Mouse (Mus musculus) lung, postnatal 0 days (tissue): ENCODE data around the gene Tnfsf13. TPM values are rescaled to one million over a fixed set of nuclear protein-coding genes. Genes with fewer than 3 reads are reported as not detected.

Experiments
- ATAC-seq: fragments of 200-750 bp; cut with Nextera tagmentation; 2 replicates; pipeline ENCODE4 v1.8.0; 2017; ENCODE audit warnings: moderate library complexity
- DNase-seq: peaks from one replicate; pipeline ENCODE4 v3.0.0-alpha.2; 2016; ENCODE audit warnings: low spot score
- H3K27ac ChIP-seq: fragments of 300-500 bp; sonication (generic); 2 replicates; pipeline ENCODE4 v1.5.1; 2014; ENCODE audit warnings: antibody characterized with exemption, mild to moderate bottlenecking, low read length, mixed read lengths
- H3K27me3 ChIP-seq: fragments of 300-500 bp; sonication (generic); replicated peaks from 2 replicates; pipeline ENCODE4 v1.6.1; 2014; ENCODE audit warnings: low read length, mixed read lengths; ENCODE audit not compliant: insufficient read depth
- H3K36me3 ChIP-seq: fragments of 300-500 bp; sonication (generic); 2 replicates; pipeline ENCODE4 v1.6.1; 2014; ENCODE audit warnings: low read length, mixed read lengths; ENCODE audit not compliant: insufficient read depth
- H3K4me1 ChIP-seq: fragments of 300-500 bp; sonication (generic); 2 replicates; pipeline ENCODE4 v1.6.1; 2014; ENCODE audit warnings: antibody characterized with exemption, low read depth, low read length, mixed read lengths; ENCODE audit not compliant: insufficient read depth
- H3K4me2 ChIP-seq: fragments of 300-500 bp; sonication (generic); replicated peaks from 2 replicates; pipeline ENCODE4 v1.6.1; 2014; ENCODE audit warnings: low read depth, mild to moderate bottlenecking, low read length, moderate library complexity, mixed read lengths
- H3K4me3 ChIP-seq: fragments of 300-500 bp; sonication (generic); 2 replicates; pipeline ENCODE4 v1.5.1; 2014; ENCODE audit warnings: low read depth, low read length
- H3K9ac ChIP-seq: fragments of 300-500 bp; sonication (generic); replicated peaks from 2 replicates; pipeline ENCODE4 v1.6.1; 2014; ENCODE audit warnings: low read depth, mild to moderate bottlenecking
- H3K9me3 ChIP-seq: fragments of 300-500 bp; sonication (generic); 2 replicates; pipeline ENCODE4 v1.6.1; 2016; ENCODE audit warnings: low read length, mixed read lengths
- CTCF ChIP-seq: IDR thresholded peaks from 2 replicates; pipeline ENCODE4 v1.5.1; 2016; ENCODE audit warnings: antibody characterized with exemption, mild to moderate bottlenecking
- EP300 ChIP-seq: IDR thresholded peaks from 2 replicates; pipeline ENCODE4 v1.6.1; 2016; ENCODE audit warnings: antibody characterized with exemption, mild to moderate bottlenecking, control low read depth
- WGBS: fragments of 180-500 bp; shearing (Covaris S2); extraction: QIAGEN DNeasy Blood & Tissue Kit; methylation state at CpG from one replicate; pipeline ENCODE4 v1.1.7; 2014; 5-methylcytosine and 5-hydroxymethylcytosine counted together
- polyA plus RNA-seq: library from polyadenylated mRNA; unstranded; fragments of >200 nt; fragmentation: Nextera tagmentation; extraction: Ambion mirVana; gene quantifications from 2 replicates; pipeline ENCODE4 v1.2.1, GENCODE M21; 2015

Gene Tnfsf13
- polyA plus RNA-seq, 1 experiment from 2014 or later, result 4.4 TPM

DNA sequence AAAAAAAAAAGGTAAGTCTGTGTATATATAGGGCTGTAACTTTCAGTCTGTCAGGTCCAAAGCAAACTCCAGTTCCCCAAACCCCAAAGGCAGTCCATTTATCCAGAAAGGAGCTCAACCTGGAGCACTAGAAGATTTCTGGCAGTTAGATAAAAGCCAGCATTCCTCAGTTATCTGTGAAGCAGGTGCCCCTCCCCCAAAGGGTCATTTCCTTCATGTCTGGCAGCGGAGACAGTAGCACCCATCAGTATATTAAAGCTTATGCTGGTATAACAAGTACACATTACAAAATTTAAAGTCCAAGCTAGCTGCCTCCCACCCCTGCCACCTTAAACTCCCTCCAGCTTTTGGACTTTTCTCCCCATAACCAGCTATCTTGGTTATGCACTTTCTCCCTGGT, 14.0 kb upstream of the Tnfsf13 start:
- Histone ChIP-seq H3K4me3 (no peak overlapping the region), H3K9ac (no peak overlapping the region), H3K27me3 (no peaks in the 10 kb centered on the region), H3K9me3 (no peaks in the 10 kb centered on the region), H3K4me2 (no peak overlapping the region), H3K27ac (no peak overlapping the region), H3K36me3 (no peaks in the 10 kb centered on the region), H3K4me1 (peaks cover 7% of the 10 kb centered on the region; the same call in 1 of the 2 replicates)
- WGBS, result 21% methylated on average over 1 of the region's 1 CpGs
- ATAC-seq (no peak), DNase-seq (no peak)
- TF ChIP-seq EP300 (no peak), CTCF (no peak)

DNA sequence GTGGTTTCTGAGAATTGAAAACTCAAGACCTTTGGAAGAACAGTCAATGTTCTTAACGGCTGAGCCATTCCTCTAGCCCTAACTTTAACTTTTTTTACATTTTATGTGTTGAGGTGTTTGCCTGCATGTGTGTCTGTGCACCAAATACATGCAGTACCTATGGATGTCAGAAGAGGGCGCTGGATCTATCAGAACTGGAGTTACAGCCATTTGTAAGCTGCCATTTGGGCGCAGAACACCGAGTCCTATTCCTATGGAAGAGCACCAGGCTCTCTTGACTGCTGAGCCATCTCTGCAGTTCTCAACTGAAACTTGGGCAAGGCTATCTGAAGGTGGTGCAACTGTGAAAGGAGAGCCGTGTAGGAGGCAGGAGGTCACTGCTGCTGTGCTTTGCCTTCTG, 13.0 kb upstream of the Tnfsf13 start:
- Histone ChIP-seq H3K27ac (no peak overlapping the region), H3K4me3 (no peak overlapping the region), H3K9ac (no peak overlapping the region), H3K36me3 (no peaks in the 10 kb centered on the region), H3K4me1 (peaks cover 7% of the 10 kb centered on the region; the same call in 1 of the 2 replicates), H3K4me2 (no peak overlapping the region), H3K27me3 (no peaks in the 10 kb centered on the region), H3K9me3 (no peaks in the 10 kb centered on the region)
- WGBS, result 68% methylated on average over 5 of the region's 5 CpGs
- DNase-seq, result no peak
- ATAC-seq, result no peak
- peak; percentile 39 for TF ChIP-seq CTCF
- no peak for TF ChIP-seq EP300

DNA sequence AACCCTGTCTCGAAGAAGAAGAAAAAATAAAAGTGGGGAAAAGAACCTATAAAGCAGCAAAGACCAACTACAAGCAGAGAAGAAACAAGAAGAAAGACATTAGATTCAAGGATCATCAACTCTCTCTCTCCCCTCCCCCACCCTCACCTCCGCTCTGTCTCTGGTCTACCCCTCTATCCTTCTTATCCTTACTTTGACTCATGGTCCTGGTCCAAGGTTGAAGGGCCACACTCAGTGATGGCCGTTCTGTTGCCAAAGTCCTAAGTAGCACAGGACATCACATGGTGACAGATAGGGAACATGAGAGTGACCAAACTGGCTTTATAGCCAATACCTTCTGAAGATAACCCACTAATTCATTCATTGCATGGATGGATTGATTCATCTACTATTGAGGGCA, 11.8 kb upstream of the Tnfsf13 start:
- Histone ChIP-seq H3K4me2 (no peak overlapping the region), H3K36me3 (no peaks in the 10 kb centered on the region), H3K4me1 (peaks cover 7% of the 10 kb centered on the region; the same call in 1 of the 2 replicates), H3K4me3 (no peak overlapping the region), H3K9me3 (no peaks in the 10 kb centered on the region), H3K27ac (no peak overlapping the region), H3K27me3 (no peaks in the 10 kb centered on the region), H3K9ac (no peak overlapping the region)
- TF ChIP-seq EP300 (no peak), CTCF (no peak)
- WGBS, result 85% methylated on average over 3 of the region's 3 CpGs
- ATAC-seq, result no peak
- no peak for DNase-seq

DNA sequence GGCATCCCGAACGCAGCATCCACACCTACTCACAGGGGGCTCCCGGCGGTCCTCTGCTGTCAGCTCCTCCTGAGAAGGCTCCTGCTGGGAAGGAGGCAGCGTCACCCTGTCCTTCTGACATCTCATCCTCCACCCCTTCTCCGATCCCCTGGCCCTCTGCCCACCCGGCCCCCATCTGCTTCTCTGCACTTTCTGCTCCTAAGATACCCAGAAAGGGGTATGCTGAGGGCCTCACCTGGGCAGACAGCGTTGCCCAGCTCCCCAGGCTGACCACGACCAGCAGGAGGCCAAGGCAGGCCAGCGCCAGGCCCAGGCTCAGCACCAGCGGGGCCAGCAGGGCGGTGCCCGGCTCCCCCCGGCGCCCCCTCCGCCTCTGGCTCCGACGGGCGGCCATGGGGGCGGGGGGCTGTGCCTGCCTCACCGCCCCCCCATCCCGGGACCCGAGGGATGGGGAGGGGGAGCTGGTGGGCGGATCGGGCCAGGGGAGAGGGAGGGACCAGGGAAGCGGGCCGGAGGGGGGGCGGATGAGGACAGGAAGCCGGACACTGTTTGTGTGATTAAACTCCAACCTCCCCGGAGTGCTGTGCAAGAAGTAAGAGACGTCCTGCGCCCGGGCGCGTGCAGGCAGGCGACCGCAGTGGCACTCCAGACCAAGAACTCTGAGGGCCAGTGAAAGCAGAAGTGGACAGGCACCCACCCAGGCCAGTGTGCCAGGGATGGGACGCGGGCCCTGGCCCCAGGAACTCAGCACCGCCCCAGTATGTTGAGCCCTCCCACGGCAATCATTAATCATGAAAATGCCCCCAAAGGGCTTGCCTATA, 10.0 kb upstream of the Tnfsf13 start, which contains the start of the genes Tnfsf12 and Tnfsfm13:
TSS of gene Tnfsf12 (minus strand) at position 489 of the 821 bp plus-strand sequence.
TSS of gene Tnfsfm13 (minus strand) at position 738 of the 821 bp plus-strand sequence.
- H3K4me2 ChIP-seq, result peak within 1 kb of the TSS; percentile 85
- H3K9ac ChIP-seq, result peak within 1 kb of the TSS; percentile 87
- H3K27ac ChIP-seq, result peak within 1 kb of the TSS; percentile 87
- H3K4me1 ChIP-seq, result peaks cover 7% of the 10 kb centered on the region; the same call in 1 of the 2 replicates
- peak; percentile 85 for DNase-seq
- 0 out of 2 replicates have a peak, but pooled peaks cover 6% of the 10 kb centered on the region for H3K36me3 ChIP-seq
- ATAC-seq, result peak; percentile 87
- WGBS, result 3% methylated on average over 28 of the region's 41 CpGs
- H3K4me3 ChIP-seq, result peak within 1 kb of the TSS; percentile 64
- no peak for TF ChIP-seq EP300
- peak; percentile 53 for TF ChIP-seq CTCF
- no peaks in the 10 kb centered on the region for H3K27me3 ChIP-seq
- H3K9me3 ChIP-seq, result no peaks in the 10 kb centered on the region

DNA sequence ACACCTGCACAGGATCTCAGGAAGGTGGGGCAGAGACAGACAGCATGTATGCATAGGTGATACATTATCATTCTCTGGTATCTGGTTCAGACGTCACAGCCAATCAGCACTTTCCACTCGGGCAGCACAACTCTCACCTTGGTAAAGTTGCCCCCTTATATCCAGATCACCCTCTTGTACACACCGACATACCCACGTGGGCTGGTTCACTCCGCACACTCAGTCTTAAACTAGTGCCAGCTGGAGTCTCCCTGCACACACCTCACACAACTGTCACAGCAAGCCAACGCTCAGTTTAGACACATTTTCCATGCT, 9.4 kb upstream of the Tnfsf13 start:
- no peaks in the 10 kb centered on the region for H3K27me3 ChIP-seq
- H3K4me3 ChIP-seq, result peak overlapping the region; percentile 64
- H3K27ac ChIP-seq, result peak overlapping the region; percentile 87
- ATAC-seq (no peak; the same call in 1 of the 2 replicates), DNase-seq (peak; percentile 44)
- H3K36me3 ChIP-seq, result 0 out of 2 replicates have a peak, but pooled peaks cover 6% of the 10 kb centered on the region
- H3K4me2 ChIP-seq, result peak overlapping the region; percentile 85
- H3K4me1 ChIP-seq, result peaks cover 7% of the 10 kb centered on the region; the same call in 1 of the 2 replicates
- TF ChIP-seq CTCF (no peak), EP300 (no peak)
- no peaks in the 10 kb centered on the region for H3K9me3 ChIP-seq
- H3K9ac ChIP-seq, result peak overlapping the region; percentile 87
- 20% methylated on average over 6 of the region's 6 CpGs for WGBS

DNA sequence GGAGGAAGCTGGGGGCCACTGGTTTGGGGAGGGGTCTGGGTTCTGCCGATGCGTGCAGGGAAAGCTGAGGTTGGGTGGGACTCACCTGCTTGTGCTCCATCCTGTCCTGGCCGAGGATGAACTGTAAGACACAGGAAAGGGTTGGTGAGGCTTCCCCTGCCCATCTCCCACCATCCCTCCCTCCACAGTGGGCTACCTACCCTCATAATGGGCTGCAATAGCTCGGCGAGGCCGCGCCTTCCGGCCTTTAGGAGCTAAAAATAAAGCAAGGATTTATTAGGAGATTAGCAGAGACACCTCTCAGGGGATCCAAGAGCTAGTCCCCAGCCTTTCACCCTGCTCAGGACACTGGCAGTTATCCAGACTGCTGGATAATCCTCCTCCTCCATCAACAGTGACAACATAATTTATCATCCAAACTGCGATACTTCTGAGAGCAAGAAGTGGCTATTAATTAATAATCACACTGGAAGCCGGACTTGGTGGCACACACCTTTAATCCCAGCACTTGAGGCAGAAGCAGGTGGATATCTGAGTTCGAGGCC, 7.9 kb upstream of the Tnfsf13 start:
- no peak for ATAC-seq

More for the DNA sequence above, 7.9 kb upstream of the Tnfsf13 start:
- H3K4me3 ChIP-seq, result no peak overlapping the region
- DNase-seq, result no peak
- H3K9ac ChIP-seq, result no peak overlapping the region
- no peaks in the 10 kb centered on the region for H3K27me3 ChIP-seq
- WGBS, result 56% methylated on average over 11 of the region's 11 CpGs
- TF ChIP-seq EP300 (no peak), CTCF (no peak)
- no peak overlapping the region for H3K4me2 ChIP-seq
- H3K4me1 ChIP-seq, result peaks cover 7% of the 10 kb centered on the region; the same call in 1 of the 2 replicates
- H3K36me3 ChIP-seq, result 0 out of 2 replicates have a peak, but pooled peaks cover 6% of the 10 kb centered on the region
- no peaks in the 10 kb centered on the region for H3K9me3 ChIP-seq
- no peak overlapping the region for H3K27ac ChIP-seq
